Mouse (Mus musculus) small intestine, adult 2 months (tissue): ENCODE results near the gene Mymk. TPM values are rescaled to one million over a fixed set of nuclear protein-coding genes. Genes with fewer than 3 reads are reported as not detected.

Experiments
- H3K27ac ChIP-seq: fragments of 200-500 bp; 2 replicates; pipeline ENCODE4 v1.5.1; 2012; ENCODE audit warnings: low read depth, low read length, control low read depth, inconsistent platforms; ENCODE audit not compliant: insufficient read depth
- H3K27me3 ChIP-seq: fragments of 200-500 bp; 2 replicates; pipeline ENCODE4 v1.6.1; 2012; ENCODE audit warnings: mild to moderate bottlenecking, moderate library complexity, low read length, inconsistent platforms; ENCODE audit not compliant: control insufficient read depth, insufficient read depth
- H3K36me3 ChIP-seq: fragments of 200-500 bp; 2 replicates; pipeline ENCODE4 v1.6.1; 2012; ENCODE audit warnings: mild to moderate bottlenecking, low read length, control low read depth, inconsistent platforms; ENCODE audit not compliant: control insufficient read depth, insufficient read depth
- H3K4me1 ChIP-seq: fragments of 200-500 bp; 2 replicates; pipeline ENCODE4 v1.6.1; 2012; ENCODE audit warnings: low read length, inconsistent platforms, mixed read lengths; ENCODE audit not compliant: control insufficient read depth, insufficient read depth, insufficient read length
- H3K4me3 ChIP-seq: fragments of 200-500 bp; 2 replicates; pipeline ENCODE4 v1.5.1; 2012; ENCODE audit warnings: low read depth, mild to moderate bottlenecking, control low read depth, inconsistent platforms, low read length, moderate library complexity
- CTCF ChIP-seq: fragments of 200-500 bp; IDR thresholded peaks from 2 replicates; pipeline ENCODE4 v1.5.1; 2012; ENCODE audit warnings: low read depth, mild to moderate bottlenecking, control low read depth, inconsistent platforms, low read length, moderate library complexity, mixed read lengths; ENCODE audit not compliant: insufficient replicate concordance, insufficient read length; ENCODE audit errors: extremely low read depth
- POLR2A ChIP-seq: fragments of 200-500 bp; IDR thresholded peaks from 2 replicates; pipeline ENCODE4 v1.6.1; 2012; ENCODE audit warnings: low read depth, mild to moderate bottlenecking, control low read depth, inconsistent platforms, low read length, moderate library complexity
- WGBS: fragments of 180-500 bp; shearing (Covaris S2); methylation state at CpG from one replicate; pipeline ENCODE4 v1.1.7; 2018; 5-methylcytosine and 5-hydroxymethylcytosine counted together
- polyA plus RNA-seq: library from polyadenylated mRNA; depleted of rRNA; stranded (reverse); fragments of >200 nt; gene quantifications from 2 replicates; pipeline ENCODE4 v1.2.3, GENCODE M21; 2012

Gene Mymk
- polyA plus RNA-seq, 1 experiment, result not detected

GRCm38 (mm10) chr2:27069646-27070045 lies 2.3 kb downstream of the Mymk start:
- H3K4me3 ChIP-seq, result no peak overlapping the region
- no peaks in the 10 kb centered on the region for H3K4me1 ChIP-seq
- TF ChIP-seq POLR2A (no peak), CTCF (no peak)
- H3K27ac ChIP-seq, result no peak overlapping the region
- no peaks in the 10 kb centered on the region for H3K36me3 ChIP-seq
- WGBS, result 50% methylated on average over 3 of the region's 3 CpGs
- no peaks in the 10 kb centered on the region for H3K27me3 ChIP-seq

- H3K4me1 ChIP-seq, result no peaks in the 10 kb centered on the region
- no peaks in the 10 kb centered on the region for H3K36me3 ChIP-seq
- no peaks in the 10 kb centered on the region for H3K27me3 ChIP-seq
- 63% methylated on average over 2 of the region's 2 CpGs for WGBS
- no peak overlapping the region for H3K27ac ChIP-seq
- TF ChIP-seq POLR2A, result no peak
- no peak for TF ChIP-seq CTCF
- no peak overlapping the region for H3K4me3 ChIP-seq
These were observed 4.0 kb downstream of the Mymk start for GRCm38 (mm10) chr2:27067996-27068395.

- Histone ChIP-seq H3K27ac (no peak overlapping the region), H3K27me3 (no peaks in the 10 kb centered on the region), H3K36me3 (no peaks in the 10 kb centered on the region), H3K4me1 (no peaks in the 10 kb centered on the region), H3K4me3 (no peak overlapping the region)
- TF ChIP-seq CTCF, result no peak
- TF ChIP-seq POLR2A, result no peak
- WGBS, result 87% methylated on average over 2 of the region's 2 CpGs
These were observed 4.9 kb downstream of the Mymk start for GRCm38 (mm10) chr2:27067124-27067523.

GRCm38 (mm10) chr2:27059187-27059586 lies 12.8 kb downstream of the Mymk start:
- Histone ChIP-seq H3K27ac (no peak overlapping the region), H3K27me3 (no peaks in the 10 kb centered on the region; the same call in 1 of the 2 replicates), H3K4me1 (no peaks in the 10 kb centered on the region), H3K36me3 (no peaks in the 10 kb centered on the region), H3K4me3 (no peak overlapping the region)
- WGBS, result 73% methylated on average over 9 of the region's 9 CpGs
- no peak for TF ChIP-seq CTCF
- TF ChIP-seq POLR2A, result no peak

GRCm38 (mm10) chr2:27058751-27059150 lies 13.2 kb downstream of the Mymk start:
- 20% methylated on average over 12 of the region's 12 CpGs for WGBS
- no peak overlapping the region for H3K4me3 ChIP-seq
- no peak overlapping the region for H3K27ac ChIP-seq
- H3K4me1 ChIP-seq, result no peaks in the 10 kb centered on the region
- TF ChIP-seq POLR2A (no peak), CTCF (no peak)
- no peaks in the 10 kb centered on the region for H3K36me3 ChIP-seq
- H3K27me3 ChIP-seq, result no peaks in the 10 kb centered on the region; the same call in 1 of the 2 replicates

- no peaks in the 10 kb centered on the region for H3K36me3 ChIP-seq
- no peaks in the 10 kb centered on the region; the same call in 1 of the 2 replicates for H3K27me3 ChIP-seq
- no peaks in the 10 kb centered on the region for H3K4me1 ChIP-seq
- H3K27ac ChIP-seq, result no peak overlapping the region
- TF ChIP-seq CTCF (no peak), POLR2A (no peak)
- H3K4me3 ChIP-seq, result no peak overlapping the region
- WGBS, result 40% methylated on average over 4 of the region's 4 CpGs
These were observed 13.7 kb downstream of the Mymk start for GRCm38 (mm10) chr2:27058251-27058650.

GRCm38 (mm10) chr2:27049408-27049807 lies 22.6 kb downstream of the Mymk start:
- WGBS, result 25% methylated on average over 6 of the region's 6 CpGs
- no peak for TF ChIP-seq CTCF
- no peak for TF ChIP-seq POLR2A
- H3K4me1 ChIP-seq, result peaks cover 2% of the 10 kb centered on the region; the same call in 1 of the 2 replicates
- no peak overlapping the region for H3K4me3 ChIP-seq
- no peak overlapping the region for H3K27ac ChIP-seq
- H3K36me3 ChIP-seq, result no peaks in the 10 kb centered on the region
- H3K27me3 ChIP-seq, result no peaks in the 10 kb centered on the region
